Mouse (Mus musculus) MEL (cell line): ENCODE results near the gene Qtrt1. TPM values are rescaled to one million over a fixed set of nuclear protein-coding genes. Genes with fewer than 3 reads are reported as not detected.
A peak's percentile ranks its signal among the peaks of the same experiment; 100 is the strongest.

ENCODE experiments used
- DNase-seq: peaks from one replicate; pipeline ENCODE4 v3.0.0; 2011; ENCODE audit warnings: low read depth, low spot score
- H3K27ac ChIP-seq: 2 replicates; pipeline ENCODE4 v1.5.1; 2012; ENCODE audit warnings: low read depth, mild to moderate bottlenecking, control low read depth, low read length, moderate library complexity; ENCODE audit not compliant: control insufficient read depth
- H3K27me3 ChIP-seq, 2 experiments: fragments of 150-350 bp in 1 of 2; sonication (generic) in 1 of 2; 2 replicates each; pipeline ENCODE4 v1.6.1; 2012; ENCODE audit warnings: low read length in 2 of 2, mild to moderate bottlenecking in 2 of 2, improper control_type of control experiment in 1 of 2, moderate library complexity in 1 of 2; ENCODE audit not compliant: insufficient read depth in 2 of 2, control insufficient read depth in 1 of 2
- H3K36me3 ChIP-seq, 2 experiments: 2 replicates each; pipeline ENCODE4 v1.6.1; 2012 to 2014; ENCODE audit warnings: low read length in 2 of 2, improper control_type of control experiment in 1 of 2, inconsistent platforms in 1 of 2, mild to moderate bottlenecking in 1 of 2; ENCODE audit not compliant: insufficient read depth in 2 of 2, control insufficient read depth in 1 of 2
- H3K4me1 ChIP-seq, 2 experiments: fragments of 150-350 bp in 1 of 2; sonication (generic) in 1 of 2; 2 replicates each; pipeline ENCODE4 v1.6.1; 2012; ENCODE audit warnings: low read length in 2 of 2, improper control_type of control experiment in 1 of 2, mild to moderate bottlenecking in 1 of 2; ENCODE audit not compliant: insufficient read depth in 2 of 2, control insufficient read depth in 1 of 2
- H3K4me3 ChIP-seq, 2 experiments: fragments of 150-350 bp in 1 of 2; sonication (generic) in 1 of 2; 2 replicates each; pipeline ENCODE4 v1.5.1; 2012; ENCODE audit warnings: low read depth in 2 of 2, low read length in 2 of 2, mild to moderate bottlenecking in 2 of 2, moderate library complexity in 2 of 2, control low read depth in 1 of 2, improper control_type of control experiment in 1 of 2; ENCODE audit not compliant: control insufficient read depth in 1 of 2, insufficient read depth in 1 of 2
- H3K79me2 ChIP-seq: 2 replicates; pipeline ENCODE4 v1.6.1; 2012; ENCODE audit warnings: mild to moderate bottlenecking, low read length, moderate library complexity; ENCODE audit not compliant: control insufficient read depth, poor library complexity, insufficient read depth
- H3K9ac ChIP-seq: 2 replicates; pipeline ENCODE4 v1.6.1; 2012; ENCODE audit warnings: low read depth, mild to moderate bottlenecking, control low read depth, low read length, moderate library complexity; ENCODE audit not compliant: control insufficient read depth, poor library complexity, severe bottlenecking
- H3K9me3 ChIP-seq: fragments of 150-350 bp; sonication (generic); replicated peaks from 2 replicates; pipeline ENCODE4 v1.6.1; 2012; ENCODE audit warnings: mild to moderate bottlenecking, low read length, improper control_type of control experiment, moderate library complexity; ENCODE audit not compliant: insufficient read depth
- BHLHE40 ChIP-seq: IDR thresholded peaks from 2 replicates; pipeline ENCODE4 v1.6.1; 2012; ENCODE audit warnings: low read depth, mild to moderate bottlenecking, inconsistent platforms, low read length, improper control_type of control experiment, borderline replicate concordance
- CHD2 ChIP-seq: IDR thresholded peaks from 2 replicates; pipeline ENCODE4 v1.6.1; 2011; ENCODE audit warnings: low read length, improper control_type of control experiment
- E2F4 ChIP-seq: IDR thresholded peaks from 2 replicates; pipeline ENCODE4 v1.6.1; 2011; ENCODE audit warnings: low read depth, low read length, improper control_type of control experiment, borderline replicate concordance
- ELF1 ChIP-seq: IDR thresholded peaks from 2 replicates; pipeline ENCODE4 v1.6.1; 2014; ENCODE audit warnings: low read depth, mild to moderate bottlenecking, inconsistent platforms, low read length, improper control_type of control experiment, moderate library complexity
- EP300 ChIP-seq, 2 experiments: IDR thresholded peaks; 2 replicates each; pipeline ENCODE4 v1.6.1; 2011; ENCODE audit warnings: improper control_type of control experiment in 2 of 2, low read length in 2 of 2, low read depth in 1 of 2, mild to moderate bottlenecking in 1 of 2
- ETS1 ChIP-seq: IDR thresholded peaks from 2 replicates; pipeline ENCODE4 v1.6.1; 2012; ENCODE audit warnings: low read depth, mild to moderate bottlenecking, inconsistent platforms, low read length, improper control_type of control experiment, moderate library complexity
- GABPA ChIP-seq: IDR thresholded peaks from 2 replicates; pipeline ENCODE4 v1.6.1; 2012; ENCODE audit warnings: low read depth, mild to moderate bottlenecking, inconsistent platforms, low read length, improper control_type of control experiment, moderate library complexity
- GATA1 ChIP-seq: IDR thresholded peaks from 2 replicates; pipeline ENCODE4 v1.6.1; 2011; ENCODE audit warnings: low read depth, low read length, improper control_type of control experiment
- HCFC1 ChIP-seq: IDR thresholded peaks from 2 replicates; pipeline ENCODE4 v1.6.1; 2012; ENCODE audit warnings: low read depth, mild to moderate bottlenecking, inconsistent platforms, low read length, improper control_type of control experiment, moderate library complexity
- MAX ChIP-seq: IDR thresholded peaks from 2 replicates; pipeline ENCODE4 v1.6.1; 2011; ENCODE audit warnings: low read length, improper control_type of control experiment
- MEF2A ChIP-seq: IDR thresholded peaks from 2 replicates; pipeline ENCODE4 v1.6.1; 2014; ENCODE audit warnings: low read depth, mild to moderate bottlenecking, inconsistent platforms, low read length, improper control_type of control experiment; ENCODE audit not compliant: poor library complexity, insufficient replicate concordance, severe bottlenecking; ENCODE audit errors: extremely low read depth
- MXI1 ChIP-seq: IDR thresholded peaks from 2 replicates; pipeline ENCODE4 v1.6.1; 2011; ENCODE audit warnings: mild to moderate bottlenecking, low read depth, low read length, improper control_type of control experiment
- MYC ChIP-seq: IDR thresholded peaks from 2 replicates; pipeline ENCODE4 v1.6.1; 2011; ENCODE audit warnings: low read depth, mild to moderate bottlenecking, low read length, improper control_type of control experiment, moderate library complexity
- NELFE ChIP-seq: IDR thresholded peaks from 2 replicates; pipeline ENCODE4 v1.6.1; 2011; ENCODE audit warnings: low read depth, low read length, improper control_type of control experiment
- NRF1 ChIP-seq: IDR thresholded peaks from 2 replicates; pipeline ENCODE4 v1.6.1; 2014; ENCODE audit warnings: low read depth, mild to moderate bottlenecking, inconsistent platforms, low read length, improper control_type of control experiment, moderate library complexity; ENCODE audit not compliant: poor library complexity, insufficient read depth, severe bottlenecking
- POLR2A ChIP-seq, 2 experiments: IDR thresholded peaks; 2 replicates each; pipeline ENCODE4 v1.6.1; 2011 to 2012; ENCODE audit warnings: low read length in 2 of 2, mild to moderate bottlenecking in 2 of 2, control low read depth in 1 of 2, improper control_type of control experiment in 1 of 2, low read depth in 1 of 2, moderate library complexity in 1 of 2; ENCODE audit not compliant: control insufficient read depth in 1 of 2, insufficient read depth in 1 of 2, poor library complexity in 1 of 2
- POLR2AphosphoS2 ChIP-seq: IDR thresholded peaks from 2 replicates; pipeline ENCODE4 v1.6.1; 2011; ENCODE audit warnings: low read length, improper control_type of control experiment
- POLR2AphosphoS5 ChIP-seq: IDR thresholded peaks from 2 replicates; pipeline ENCODE4 v1.6.1; 2012; ENCODE audit warnings: low read depth, borderline replicate concordance, mild to moderate bottlenecking, inconsistent platforms, low read length, moderate library complexity, mixed read lengths
- RAD21 ChIP-seq: IDR thresholded peaks from 2 replicates; pipeline ENCODE4 v1.6.1; 2011; ENCODE audit warnings: mild to moderate bottlenecking, low read depth, low read length, improper control_type of control experiment
- RCOR1 ChIP-seq: IDR thresholded peaks from 2 replicates; pipeline ENCODE4 v1.6.1; 2012; ENCODE audit warnings: low read depth, mild to moderate bottlenecking, inconsistent platforms, low read length, improper control_type of control experiment
- SIN3A ChIP-seq: IDR thresholded peaks from 2 replicates; pipeline ENCODE4 v1.6.1; 2012; ENCODE audit warnings: low read length, improper control_type of control experiment, inconsistent platforms
- SMC3 ChIP-seq: IDR thresholded peaks from 2 replicates; pipeline ENCODE4 v1.6.1; 2011; ENCODE audit warnings: low read depth, low read length, improper control_type of control experiment
- TAL1 ChIP-seq: IDR thresholded peaks from 2 replicates; pipeline ENCODE4 v1.6.1; 2012; ENCODE audit warnings: mild to moderate bottlenecking, inconsistent platforms, low read length, moderate library complexity, mixed read lengths
- TBP ChIP-seq: IDR thresholded peaks from 2 replicates; pipeline ENCODE4 v1.8.0; 2011; ENCODE audit warnings: low read depth, low read length, improper control_type of control experiment
- UBTF ChIP-seq: IDR thresholded peaks from 2 replicates; pipeline ENCODE4 v1.6.1; 2012; ENCODE audit warnings: low read depth, mild to moderate bottlenecking, inconsistent platforms, low read length, improper control_type of control experiment, moderate library complexity, borderline replicate concordance; ENCODE audit not compliant: insufficient read depth
- USF1 ChIP-seq: IDR thresholded peaks from 2 replicates; pipeline ENCODE4 v1.6.1; 2014; ENCODE audit warnings: low read depth, mild to moderate bottlenecking, inconsistent platforms, low read length, improper control_type of control experiment, moderate library complexity
- USF2 ChIP-seq, 2 experiments: IDR thresholded peaks; 2 replicates each; pipeline ENCODE4 v1.6.1; 2011 to 2012; ENCODE audit warnings: improper control_type of control experiment in 2 of 2, low read length in 2 of 2, borderline replicate concordance in 1 of 2, inconsistent platforms in 1 of 2, low read depth in 1 of 2, mild to moderate bottlenecking in 1 of 2; ENCODE audit not compliant: insufficient read depth in 1 of 2
- ZC3H11A ChIP-seq: IDR thresholded peaks from 2 replicates; pipeline ENCODE4 v1.6.1; 2012; ENCODE audit warnings: low read depth, mild to moderate bottlenecking, inconsistent platforms, low read length, improper control_type of control experiment
- ZKSCAN1 ChIP-seq: IDR thresholded peaks from 2 replicates; pipeline ENCODE4 v1.6.1; 2012; ENCODE audit warnings: low read depth, mild to moderate bottlenecking, inconsistent platforms, low read length, improper control_type of control experiment, moderate library complexity
- ZMIZ1 ChIP-seq: IDR thresholded peaks from 2 replicates; pipeline ENCODE4 v1.6.1; 2012; ENCODE audit warnings: low read depth, mild to moderate bottlenecking, inconsistent platforms, low read length, improper control_type of control experiment, moderate library complexity
- polyA plus RNA-seq, 2 experiments: library from polyadenylated mRNA; stranded (reverse) in 1 of 2; unstranded in 1 of 2; fragments of >175 nt in 1 of 2; fragments of >200 nt in 1 of 2; gene quantifications; 2 replicates each; pipeline versions ENCODE4 v1.2.1 to v1.2.4; 2012; ENCODE audit warnings: low replicate concordance in 2 of 2, low read depth in 1 of 2; ENCODE audit not compliant: insufficient read length in 2 of 2, insufficient read depth in 1 of 2, missing spikeins in 1 of 2
- total RNA-seq: library from RNA; depleted of rRNA; stranded (reverse); fragments of 300-350 nt; gene quantifications from 2 replicates; pipeline ENCODE4 v1.2.3, GENCODE M21; 2012

Qtrt1 gene
- total and polyA plus RNA-seq, 3 experiments = 199 to 244 TPM; not detected in 1

DNA sequence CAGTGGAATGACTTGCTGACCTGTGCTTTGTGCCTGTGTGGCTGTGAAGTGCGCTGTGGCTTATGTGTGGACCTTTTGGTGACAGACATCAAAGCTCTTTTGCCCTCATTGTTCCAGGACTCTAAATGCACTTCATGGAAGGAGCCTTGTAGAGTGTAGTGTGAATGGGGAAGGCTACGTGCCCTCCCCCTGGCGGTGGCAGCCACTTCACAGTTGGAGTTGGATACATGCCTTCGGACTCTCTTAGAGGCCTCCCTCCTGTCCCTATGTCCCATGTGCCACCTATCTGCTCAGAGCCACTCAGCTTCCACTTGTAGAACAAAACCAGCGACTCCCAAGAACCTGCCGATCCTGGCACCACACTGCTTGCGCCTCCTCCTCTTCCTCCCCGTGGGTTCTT lies 22.1 kb downstream of the Qtrt1 start:
- Histone ChIP-seq H3K27ac (no peak overlapping the region), H3K27me3 (no peaks in the 10 kb centered on the region)
- TF ChIP-seq MYC (no peak), USF1 (no peak), HCFC1 (no peak), ETS1 (no peak), BHLHE40 (no peak), ELF1 (no peak), EP300 (IDR thresholded peaks at IDR 0.05; ENCODE audit: low read depth in 1 of 2, low read length in 2 of 2) (no peak), RCOR1 (no peak), NRF1 (no peak), POLR2AphosphoS5 (no peak), MXI1 (no peak), MEF2A (no peak), GABPA (no peak), RAD21 (no peak)
- TF ChIP-seq, all 39 proteins: peak for 0
- no peak for DNase-seq
- Histone ChIP-seq H3K4me1 (peaks cover 36 to 40% of the 10 kb centered on the region in 2 experiments), H3K79me2 (peaks cover 88% of the 10 kb centered on the region), H3K36me3 (peaks cover 17 to 37% of the 10 kb centered on the region in 2 experiments), H3K9ac (no peak overlapping the region), H3K4me3 (no peak overlapping the region), H3K9me3 (no peaks in the 10 kb centered on the region)

DNA sequence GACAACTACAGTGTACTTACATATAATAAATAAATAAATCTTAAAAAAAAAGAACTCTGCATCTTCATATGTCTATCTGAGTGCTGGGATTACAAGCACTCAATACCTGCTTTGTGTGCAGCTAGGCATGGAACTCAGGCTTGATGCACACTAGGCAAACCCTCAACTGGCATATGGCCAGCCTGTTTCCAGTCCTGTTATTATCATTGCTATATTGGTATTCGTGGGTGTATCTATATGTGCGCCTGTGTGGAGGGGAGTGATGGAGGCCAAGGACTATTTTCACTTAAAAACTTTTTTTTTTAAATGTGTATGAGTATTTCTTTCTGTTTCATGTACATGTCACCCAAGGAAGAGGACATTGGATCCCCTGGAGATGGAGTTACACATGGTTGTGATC lies 22.8 kb downstream of the Qtrt1 start:
- Histone ChIP-seq H3K79me2 (peaks cover 88% of the 10 kb centered on the region), H3K9ac (no peak overlapping the region), H3K4me1 (peaks cover 42 to 46% of the 10 kb centered on the region in 2 experiments), H3K27ac (no peak overlapping the region), H3K36me3 (peaks cover 21 to 43% of the 10 kb centered on the region in 2 experiments), H3K9me3 (no peaks in the 10 kb centered on the region), H3K27me3 (no peaks in the 10 kb centered on the region), H3K4me3 (no peak overlapping the region)
- peak; percentile 71 for DNase-seq
- TF ChIP-seq UBTF (no peak), GATA1 (no peak), MEF2A (peak; percentile 77; the same call in 1 of the 2 replicates), MYC (no peak), POLR2AphosphoS2 (no peak), SIN3A (peak; percentile 49; the same call in 1 of the 2 replicates), POLR2A (IDR thresholded peaks at IDR 0.05; ENCODE audit: control insufficient read depth in 1 of 2, insufficient read depth in 1 of 2, low read depth in 1 of 2, low read length in 2 of 2, poor library complexity in 1 of 2) (no peak), MAX (0 out of 2 replicates have a peak, but pooled peaks have one; percentile 32), MXI1 (0 out of 2 replicates have a peak, but pooled peaks have one; percentile 9), USF2 (IDR thresholded peaks at IDR 0.05; ENCODE audit: borderline replicate concordance in 1 of 2, insufficient read depth in 1 of 2, low read depth in 1 of 2, low read length in 2 of 2) (no peak), TAL1 (no peak), SMC3 (no peak), E2F4 (no peak), CHD2 (no peak), ZMIZ1 (no peak), POLR2AphosphoS5 (no peak), RCOR1 (no peak; the same call in 1 of the 2 replicates), ZC3H11A (no peak), GABPA (no peak), ETS1 (no peak), EP300 (IDR thresholded peaks at IDR 0.05; ENCODE audit: low read depth in 1 of 2, low read length in 2 of 2) (peak in 1 of 2 experiments; percentile 54; a peak in 1 of 4 replicates), ZKSCAN1 (no peak), ELF1 (no peak), RAD21 (no peak), NELFE (no peak), TBP (no peak)
